Mouse (Mus musculus): ENCODE results near the gene Decr2. TPM values are rescaled to one million over a fixed set of nuclear protein-coding genes. Genes with fewer than 3 reads are reported as not detected.

Gene Decr2
- total and polyA plus RNA-seq, 3 experiments: 12.6 to 21.0 (median 16.8) TPM

DNA sequence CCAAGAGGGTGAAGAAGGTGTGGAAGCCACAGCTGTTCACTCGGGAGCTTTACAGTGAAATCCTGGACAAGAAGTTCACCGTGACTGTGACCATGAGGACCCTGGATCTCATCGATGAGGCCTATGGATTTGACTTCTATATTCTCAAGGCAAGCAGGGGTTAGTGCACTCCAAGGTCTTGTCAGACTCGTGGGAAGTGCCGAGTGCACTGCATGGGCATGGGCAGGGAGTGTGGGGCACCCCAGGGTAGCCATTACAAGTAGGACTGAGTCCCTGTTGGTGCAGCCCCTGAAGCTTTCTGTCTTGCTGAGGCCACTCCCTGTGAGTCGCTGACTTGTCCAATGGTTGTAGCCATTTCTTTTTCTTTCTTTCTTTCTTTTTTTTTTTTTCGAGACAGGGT is 34.4 kb upstream of the Decr2 start:
- Histone ChIP-seq H3K9ac (ENCODE audit: insufficient read depth, low read depth) (peak overlapping the region; percentile 69), H3K4me2 (ENCODE audit: insufficient read depth, low read depth, poor library complexity, severe bottlenecking) (peak overlapping the region; percentile 75; the same call in 1 of the 2 replicates), H3K4me3 (replicated peaks in 1 of 3; ENCODE audit: low read depth in 2 of 3, low read length in 2 of 3, poor library complexity in 1 of 3) (peak overlapping the region; percentile 74 to 99 (median 94)), H3K79me2 (replicated peaks; ENCODE audit: control insufficient read depth, extremely low read depth, insufficient read depth, poor library complexity, severe bottlenecking) (peaks cover 12% of the 10 kb centered on the region), H3K27me3 (replicated peaks) (peaks cover 2% of the 10 kb centered on the region), H3K27ac (ENCODE audit: insufficient read depth, low read depth) (no peak overlapping the region), H3K4me1 (ENCODE audit: control insufficient read depth in 1 of 2, insufficient read depth in 2 of 2) (peaks cover 17 to 34% of the 10 kb centered on the region in 2 experiments), H3K9me3 (replicated peaks; ENCODE audit: low read length) (no peaks in the 10 kb centered on the region), H3K36me3 (replicated peaks in 1 of 2; ENCODE audit: control insufficient read depth in 1 of 2, insufficient read depth in 1 of 2, low read length in 1 of 2) (peaks cover 34 to 60% of the 10 kb centered on the region in 2 experiments)
- dilution Hi-C loops (cut with MboI; ENCODE audit: extremely low pct_ligation_motif_present, extremely low pct_unique_long_range_greater_than_20kb, low sequenced_read_pairs) (no loop called here), in situ Hi-C loops (cut with MboI; ENCODE audit: low pct_ligation_motif_present, low pct_unique_long_range_greater_than_20kb, low sequenced_read_pairs) (no loop called here)
- TF ChIP-seq POLR2AphosphoS2 (IDR thresholded peaks at IDR 0.05; ENCODE audit: low read depth, low read length) (no peak), ETS1 (conservative IDR thresholded peaks at IDR 0.05; ENCODE audit: low read depth, low read length) (no peak), ZC3H11A (IDR thresholded peaks at IDR 0.05; ENCODE audit: low read depth, low read length) (no peak), NELFE (IDR thresholded peaks at IDR 0.05; ENCODE audit: low read depth, low read length) (no peak), POLR2A (IDR thresholded peaks at IDR 0.05; ENCODE audit: low read depth, low read length) (no peak), JUN (IDR thresholded peaks at IDR 0.05; ENCODE audit: insufficient read depth, low read depth, low read length) (no peak), USF1 (IDR thresholded peaks at IDR 0.05; ENCODE audit: low read depth, low read length) (no peak), TCF12 (IDR thresholded peaks at IDR 0.05; ENCODE audit: low read depth, low read length) (no peak)
- no peak for DNase-seq (ENCODE audit: extremely low read depth)

GRCm38 (mm10) chr17:26123267-26123684 is 33.1 kb upstream of the Decr2 start, which contains the start of gene Mrpl28:
Gene Mrpl28, plus strand, starts transcription at chr17:26123500.
- peaks cover 17 to 30% of the 10 kb centered on the region in 2 experiments for H3K4me1 ChIP-seq (ENCODE audit: control insufficient read depth in 1 of 2, insufficient read depth in 2 of 2)
- H3K27me3 ChIP-seq (replicated peaks): peaks cover 14% of the 10 kb centered on the region
- H3K79me2 ChIP-seq (replicated peaks; ENCODE audit: control insufficient read depth, extremely low read depth, insufficient read depth, poor library complexity, severe bottlenecking): peaks cover 12% of the 10 kb centered on the region
- no peak within 1 kb of the TSS for H3K27ac ChIP-seq (ENCODE audit: insufficient read depth, low read depth)
- in situ Hi-C loops (cut with MboI; ENCODE audit: low pct_ligation_motif_present, low pct_unique_long_range_greater_than_20kb, low sequenced_read_pairs): no loop called here
- peaks cover 24 to 47% of the 10 kb centered on the region in 2 experiments for H3K36me3 ChIP-seq (replicated peaks in 1 of 2; ENCODE audit: control insufficient read depth in 1 of 2, insufficient read depth in 1 of 2, low read length in 1 of 2)
- H3K9ac ChIP-seq (ENCODE audit: insufficient read depth, low read depth): peak within 1 kb of the TSS; percentile 69
- H3K4me2 ChIP-seq (ENCODE audit: insufficient read depth, low read depth, poor library complexity, severe bottlenecking): peak within 1 kb of the TSS; percentile 75
- peak; percentile 61; the same call in 1 of the 2 replicates for TF ChIP-seq MEF2A (IDR thresholded peaks at IDR 0.05; ENCODE audit: borderline replicate concordance, low read depth, low read length)
- TF ChIP-seq TBP (conservative IDR thresholded peaks at IDR 0.05; ENCODE audit: low read depth, low read length): 0 out of 2 replicates have a peak, but pooled peaks have one; percentile 63
- TF ChIP-seq CHD2 (IDR thresholded peaks at IDR 0.05; ENCODE audit: low read length): peak; percentile 93
- peak; percentile 61 for TF ChIP-seq NRF1 (IDR thresholded peaks at IDR 0.05; ENCODE audit: low read depth, low read length)
- TF ChIP-seq POLR2AphosphoS2 (IDR thresholded peaks at IDR 0.05; ENCODE audit: low read depth, low read length): peak; percentile 85; the same call in 1 of the 2 replicates
- TF ChIP-seq SIN3A (IDR thresholded peaks at IDR 0.05; ENCODE audit: low read length): peak; percentile 54; the same call in 1 of the 2 replicates
- no peak for TF ChIP-seq MAFK (IDR thresholded peaks at IDR 0.05; ENCODE audit: insufficient replicate concordance, low read length)
- peak; percentile 88 for TF ChIP-seq HCFC1 (IDR thresholded peaks at IDR 0.05; ENCODE audit: low read depth, low read length)
- TF ChIP-seq IRF4 (IDR thresholded peaks at IDR 0.05; ENCODE audit: low read depth, low read length): 0 out of 2 replicates have a peak, but pooled peaks have one; percentile 51
- TF ChIP-seq TCF12 (IDR thresholded peaks at IDR 0.05; ENCODE audit: low read depth, low read length): peak; percentile 67; the same call in 1 of the 2 replicates
- TF ChIP-seq CHD1 (IDR thresholded peaks at IDR 0.05; ENCODE audit: low read depth, low read length): no peak
- peak; percentile 59; the same call in 1 of the 2 replicates for TF ChIP-seq MYC (IDR thresholded peaks at IDR 0.05; ENCODE audit: low read depth, low read length)
- peak; percentile 80 for TF ChIP-seq ZMIZ1 (IDR thresholded peaks at IDR 0.05; ENCODE audit: low read depth, low read length)
- no peak for TF ChIP-seq ZNF384 (IDR thresholded peaks at IDR 0.05; ENCODE audit: low read depth, low read length)
- no peak for TF ChIP-seq ZKSCAN1 (IDR thresholded peaks at IDR 0.05; ENCODE audit: borderline replicate concordance, low read depth, low read length)
- TF ChIP-seq POLR2A (IDR thresholded peaks at IDR 0.05; ENCODE audit: low read depth, low read length): peak; percentile 97
- TF ChIP-seq PAX5 (IDR thresholded peaks at IDR 0.05; ENCODE audit: low read length): no peak
- TF ChIP-seq KAT2A (IDR thresholded peaks at IDR 0.05; ENCODE audit: insufficient replicate concordance, low read length): peak; percentile 68; the same call in 1 of the 2 replicates
- no peak for TF ChIP-seq ZC3H11A (IDR thresholded peaks at IDR 0.05; ENCODE audit: low read depth, low read length)
- TF ChIP-seq E2F4 (IDR thresholded peaks at IDR 0.05; ENCODE audit: insufficient replicate concordance, low read depth, low read length): peak; percentile 76; the same call in 1 of the 2 replicates
- peak; percentile 73 for TF ChIP-seq ELF1 (IDR thresholded peaks at IDR 0.05; ENCODE audit: low read depth, low read length)
- TF ChIP-seq BHLHE40 (IDR thresholded peaks at IDR 0.05; ENCODE audit: low read depth, low read length): peak; percentile 95
- TF ChIP-seq NELFE (IDR thresholded peaks at IDR 0.05; ENCODE audit: low read depth, low read length): peak; percentile 93
- TF ChIP-seq MAX (IDR thresholded peaks at IDR 0.05; ENCODE audit: low read length): peak; percentile 45; the same call in 1 of the 2 replicates
- no peak for TF ChIP-seq JUND (conservative IDR thresholded peaks at IDR 0.05; ENCODE audit: low read depth, low read length)
- no peak for TF ChIP-seq UBTF (IDR thresholded peaks at IDR 0.05; ENCODE audit: low read depth, low read length)
- 0 out of 2 replicates have a peak, but pooled peaks have one; percentile 53 for TF ChIP-seq MXI1 (IDR thresholded peaks at IDR 0.05; ENCODE audit: low read depth, low read length)
- TF ChIP-seq MAZ (IDR thresholded peaks at IDR 0.05; ENCODE audit: low read depth, low read length): peak; percentile 55; the same call in 1 of the 2 replicates
- DNase-seq (ENCODE audit: extremely low read depth): peak; percentile 96
- peak within 1 kb of the TSS; percentile 74 to 99 (median 94) for H3K4me3 ChIP-seq (replicated peaks in 1 of 3; ENCODE audit: low read depth in 2 of 3, low read length in 2 of 3, poor library complexity in 1 of 3)
- H3K9me3 ChIP-seq (replicated peaks; ENCODE audit: low read length): no peaks in the 10 kb centered on the region
- dilution Hi-C loops (cut with MboI; ENCODE audit: extremely low pct_ligation_motif_present, extremely low pct_unique_long_range_greater_than_20kb, low sequenced_read_pairs): no loop called here

Measured in CH12.LX (cell line).